Mouse (Mus musculus) cerebellum, postnatal 4 days (tissue): ENCODE measurements at regions not wholly inside any gene's neighbourhood (a gene's known extent, or its start where the extent isn't known, plus 50 kb on each side); places are given as distances from the start of the nearest gene placed in this dataset.

ENCODE experiments used
- DNase-seq, 2 experiments: peaks; one replicate each; pipeline ENCODE4 v3.0.0; 2022; ENCODE audit warnings: low spot score in 2 of 2, mixed read lengths in 1 of 2

GRCm38 (mm10) chr7:135968638-135969037, 252.5 kb upstream of the Mki67 start:
- DNase-seq: no peak

- no peak for DNase-seq
Measured at GRCm38 (mm10) chr7:135986021-135986420, 269.9 kb upstream of the Mki67 start.

- DNase-seq: no peak
Measured at GRCm38 (mm10) chr7:135990321-135990720, 274.2 kb upstream of the Mki67 start.

GRCm38 (mm10) chr7:135996896-135997295, 280.7 kb upstream of the Mki67 start:
- DNase-seq: peak in 1 of 2 experiments; percentile 42

GRCm38 (mm10) chr7:135997640-135998039, 281.5 kb upstream of the Mki67 start:
- no peak for DNase-seq

GRCm38 (mm10) chr7:136002382-136002781, 286.2 kb upstream of the Mki67 start:
- no peak for DNase-seq

- DNase-seq: no peak
Measured at GRCm38 (mm10) chr7:136003291-136003690, 287.1 kb upstream of the Mki67 start.

GRCm38 (mm10) chr7:136007796-136008455, 291.8 kb upstream of the Mki67 start:
- DNase-seq: no peak

GRCm38 (mm10) chr7:136008486-136008885, 292.3 kb upstream of the Mki67 start:
- DNase-seq: no peak

GRCm38 (mm10) chr7:136010013-136010412, 293.9 kb upstream of the Mki67 start:
- DNase-seq: peak; percentile 72 to 87

GRCm38 (mm10) chr7:136014706-136015105, 298.5 kb upstream of the Mki67 start:
- DNase-seq: no peak

- DNase-seq: peak in 1 of 2 experiments; percentile 12
Measured at GRCm38 (mm10) chr7:136016918-136017317, 300.8 kb upstream of the Mki67 start.

GRCm38 (mm10) chr7:136020577-136020976, 304.4 kb upstream of the Mki67 start:
- no peak for DNase-seq

- DNase-seq: no peak
Measured at GRCm38 (mm10) chr7:136021071-136021470, 304.9 kb upstream of the Mki67 start.

- DNase-seq: no peak
Measured at GRCm38 (mm10) chr7:136022781-136023448, 306.8 kb upstream of the Mki67 start.

GRCm38 (mm10) chr7:136026451-136026850, 310.3 kb upstream of the Mki67 start:
- DNase-seq: no peak

GRCm38 (mm10) chr7:136032026-136032425, 315.9 kb upstream of the Mki67 start:
- DNase-seq: no peak

- DNase-seq: no peak
Measured at GRCm38 (mm10) chr7:136033536-136033935, 317.4 kb upstream of the Mki67 start.

- DNase-seq: no peak
Measured at GRCm38 (mm10) chr7:136035735-136036134, 319.6 kb upstream of the Mki67 start.

- DNase-seq: no peak
Measured at GRCm38 (mm10) chr7:136038072-136038471, 321.9 kb upstream of the Mki67 start.

- DNase-seq: no peak
Measured at GRCm38 (mm10) chr7:136038906-136039305, 322.7 kb upstream of the Mki67 start.

GRCm38 (mm10) chr7:136041921-136042320, 325.8 kb upstream of the Mki67 start:
- no peak for DNase-seq

GRCm38 (mm10) chr7:136046645-136047363, 330.6 kb upstream of the Mki67 start:
- DNase-seq: peak; percentile 80 to 94
